Mouse (Mus musculus): ENCODE measurements around the gene Frmd4b. TPM values are rescaled to one million over a fixed set of nuclear protein-coding genes. Genes with fewer than 3 reads are reported as not detected.
"Not testable (repeated sequence)": the region's sequence is repeated elsewhere in the genome, so short reads cannot be mapped to it uniquely, and the experiment has no call there.

The Frmd4b gene
- total RNA-seq, 2 experiments from 2014 or later, result 5.8 to 9.8 TPM

DNA sequence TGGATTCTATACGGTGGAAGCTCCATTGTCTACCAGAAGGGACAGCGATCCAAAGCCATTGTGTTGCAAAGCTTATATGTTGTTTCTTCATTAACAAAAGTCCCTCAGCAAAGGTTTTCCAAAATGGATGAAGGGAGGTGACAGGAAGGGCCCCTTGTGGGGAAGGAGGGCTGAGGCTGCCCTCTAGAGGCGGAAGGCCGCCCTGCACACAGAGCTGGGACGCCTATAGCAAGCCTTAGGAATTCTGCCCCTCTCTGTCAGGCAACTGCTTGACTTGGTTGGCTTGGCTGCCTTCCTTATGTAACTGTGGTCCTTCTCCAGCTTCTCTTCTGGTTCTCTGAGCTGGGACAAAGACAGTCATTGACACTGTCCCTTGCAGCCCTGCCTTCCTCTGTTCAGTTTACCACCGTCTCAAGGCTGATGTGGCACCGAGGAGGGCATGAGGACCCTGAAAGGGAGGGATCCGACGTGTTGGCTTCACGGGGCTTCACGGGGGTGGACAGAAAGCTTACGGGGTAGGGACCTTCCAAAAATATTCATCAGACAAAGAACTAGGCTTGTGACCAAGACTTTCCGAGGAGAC lies 200.3 kb downstream of the Frmd4b start:
- peak; percentile 53 for DNase-seq

- not testable (repeated sequence) for DNase-seq
These were observed 201.8 kb downstream of the Frmd4b start for GRCm38 (mm10) chr6:97415578-97415977.

- DNase-seq, result no peak
These were observed 203.9 kb downstream of the Frmd4b start for GRCm38 (mm10) chr6:97413453-97413852.

DNA sequence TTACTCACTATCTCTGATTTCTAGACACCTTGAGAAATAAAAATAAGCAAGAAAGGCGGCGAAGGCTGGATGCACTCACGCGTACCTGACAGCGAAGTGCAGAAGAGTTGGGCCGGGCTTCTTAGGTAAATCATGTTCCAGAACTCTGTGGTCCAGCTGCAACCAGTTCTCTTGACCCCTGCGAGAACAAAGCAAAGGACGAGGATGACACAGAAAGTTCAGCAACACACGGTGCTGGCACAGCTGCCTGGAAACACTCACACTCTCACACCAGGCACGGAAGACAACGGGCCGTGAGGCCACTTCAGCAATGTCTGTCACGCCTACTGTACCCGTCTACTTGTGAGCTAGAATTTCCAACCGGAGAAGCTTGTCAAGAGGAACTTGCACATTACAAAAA lies 204.9 kb downstream of the Frmd4b start:
- no peak for DNase-seq

- no peak for DNase-seq
These were observed 206.0 kb downstream of the Frmd4b start for GRCm38 (mm10) chr6:97411327-97411726.

- DNase-seq, result no peak
These were observed 207.7 kb downstream of the Frmd4b start for GRCm38 (mm10) chr6:97409467-97410239.

GRCm38 (mm10) chr6:97407914-97408313 lies 209.4 kb downstream of the Frmd4b start:
- DNase-seq, result no peak

DNA sequence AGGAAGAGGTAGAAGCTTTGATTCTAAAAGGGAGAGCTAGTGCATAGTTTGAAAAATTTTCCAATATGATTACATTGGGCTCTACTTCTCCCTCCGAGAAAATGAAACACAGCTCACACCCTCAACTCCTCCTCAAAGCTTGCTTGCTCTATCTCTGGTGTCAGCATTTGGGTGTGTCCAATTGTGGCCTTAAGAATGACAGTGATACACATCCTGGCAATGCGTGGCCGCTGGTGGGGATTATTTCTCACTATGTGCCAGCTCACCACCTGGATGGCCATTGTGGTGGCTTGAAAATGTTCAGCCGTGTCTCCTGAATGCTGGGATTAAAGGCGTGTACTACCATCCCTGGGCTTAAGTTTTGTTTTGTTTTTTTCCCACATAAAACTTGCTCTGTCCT lies 209.9 kb downstream of the Frmd4b start:
- no peak for DNase-seq

DNA sequence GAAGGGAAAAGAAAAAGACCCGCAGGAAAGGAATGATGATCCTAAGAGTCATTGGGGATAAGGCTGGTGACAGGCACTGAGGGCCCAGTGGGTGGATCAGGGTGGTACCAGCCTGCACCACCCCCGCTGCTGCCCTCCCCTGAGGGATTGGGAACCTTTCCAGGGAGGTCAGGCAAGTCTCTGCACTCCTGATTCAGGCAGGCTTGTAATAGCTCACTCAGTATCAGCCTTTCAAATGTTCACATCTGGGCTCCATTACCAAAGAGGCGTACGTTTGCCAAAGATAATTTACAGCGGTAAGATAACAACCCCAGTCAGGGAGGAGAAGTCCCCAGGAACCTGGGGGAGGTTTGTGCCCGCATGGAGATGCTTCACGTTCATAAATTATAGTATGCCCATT lies 212.0 kb downstream of the Frmd4b start:
- DNase-seq, result no peak

DNA sequence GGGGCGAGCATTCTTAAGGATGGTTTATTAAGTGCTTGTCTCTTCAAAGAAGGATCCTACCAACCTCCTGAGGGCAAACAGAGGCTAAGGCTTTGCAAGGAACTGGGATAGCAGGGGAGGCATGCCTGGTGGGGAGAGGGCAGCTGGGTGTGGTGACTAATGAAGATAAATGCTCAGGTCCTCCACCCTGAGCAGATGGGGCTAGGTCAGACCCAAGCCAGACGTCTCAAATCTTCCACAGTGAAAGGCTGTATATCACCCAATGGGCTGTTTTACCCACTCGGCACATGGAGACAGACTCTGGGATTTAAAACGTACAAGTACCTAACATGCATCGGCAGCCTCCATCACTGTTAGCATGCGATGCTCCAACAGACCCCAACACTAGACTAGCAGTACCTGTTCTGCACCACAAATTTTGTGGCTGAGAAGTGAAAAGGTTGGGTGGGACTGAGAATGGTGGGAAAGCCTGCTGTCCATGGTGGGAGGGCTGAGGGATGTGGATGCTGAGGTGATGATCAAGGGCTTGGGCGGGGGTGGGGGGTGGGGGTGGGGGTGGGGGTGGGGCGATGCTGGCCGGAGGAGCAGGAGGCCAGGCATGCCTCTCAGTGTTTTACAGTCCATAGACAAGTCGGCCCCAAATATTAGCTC lies 214.4 kb downstream of the Frmd4b start:
- no peak for DNase-seq

GRCm38 (mm10) chr6:97400446-97400845 lies 216.9 kb downstream of the Frmd4b start:
- peak; percentile 46 for DNase-seq

DNA sequence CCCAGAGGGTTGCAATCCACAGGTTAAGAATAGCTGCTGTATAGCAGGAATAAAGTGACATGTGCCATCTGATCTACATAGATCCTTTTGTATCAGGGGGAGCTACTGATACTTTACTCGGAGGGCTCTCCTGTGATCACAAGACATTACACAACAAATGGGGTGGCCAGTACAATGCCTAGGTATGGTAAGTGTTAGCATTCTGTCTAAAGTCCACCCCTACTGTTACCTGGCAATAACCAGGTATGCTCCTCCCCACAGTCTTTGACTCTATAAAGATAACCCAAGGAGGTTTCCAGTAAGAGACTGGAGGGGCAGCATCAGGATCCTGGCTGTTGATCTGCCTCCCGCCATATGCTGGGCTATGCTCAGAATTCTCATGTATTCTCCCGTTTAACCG lies 219.4 kb downstream of the Frmd4b start:
- DNase-seq, result no peak

GRCm38 (mm10) chr6:97396957-97397354 lies 220.4 kb downstream of the Frmd4b start:
- no peak for DNase-seq

- DNase-seq, result no peak
These were observed 220.9 kb downstream of the Frmd4b start for GRCm38 (mm10) chr6:97396351-97396956.

DNA sequence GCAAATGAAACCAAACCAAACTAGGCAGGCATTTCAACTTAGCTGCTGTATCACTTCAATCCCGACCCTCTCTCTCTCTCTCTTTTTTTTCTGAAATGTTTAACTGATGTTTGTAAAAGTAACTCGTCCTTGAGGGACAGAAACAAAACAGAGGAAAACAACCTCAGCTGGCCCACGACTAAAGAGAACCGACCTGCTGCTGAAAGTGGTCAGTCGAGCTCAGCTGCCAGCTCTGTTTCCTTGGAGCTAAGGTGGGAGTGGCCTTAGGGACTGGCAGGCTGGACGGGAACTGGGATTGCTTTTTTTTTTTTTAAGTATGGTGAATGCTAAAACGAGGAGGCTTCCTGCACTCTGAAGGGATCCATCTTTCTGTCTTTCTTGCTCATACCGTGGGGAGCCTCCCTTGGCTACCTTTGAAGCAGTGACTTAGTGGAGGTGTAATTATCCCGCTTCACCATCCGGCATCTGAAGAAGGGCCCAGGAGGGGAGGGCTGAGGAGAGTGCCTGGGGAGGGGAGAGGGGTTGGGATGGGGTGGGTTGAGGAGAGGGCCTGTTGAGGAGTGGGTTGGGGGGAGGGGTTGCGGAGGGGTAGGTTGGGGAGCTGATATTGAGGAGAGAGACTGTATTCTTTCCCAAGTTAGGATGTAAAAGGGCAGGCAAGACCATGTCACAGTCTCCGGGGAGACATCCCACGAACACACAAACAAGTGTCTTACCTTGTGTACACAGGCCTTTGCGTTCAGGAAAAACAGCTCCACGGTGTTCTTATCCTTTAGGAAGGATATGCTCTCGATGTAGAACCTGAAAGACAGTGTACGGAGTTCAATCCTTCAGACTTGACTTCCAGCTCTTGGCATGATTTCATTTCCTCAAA lies 221.6 kb downstream of the Frmd4b start:
- no peak for DNase-seq

DNA sequence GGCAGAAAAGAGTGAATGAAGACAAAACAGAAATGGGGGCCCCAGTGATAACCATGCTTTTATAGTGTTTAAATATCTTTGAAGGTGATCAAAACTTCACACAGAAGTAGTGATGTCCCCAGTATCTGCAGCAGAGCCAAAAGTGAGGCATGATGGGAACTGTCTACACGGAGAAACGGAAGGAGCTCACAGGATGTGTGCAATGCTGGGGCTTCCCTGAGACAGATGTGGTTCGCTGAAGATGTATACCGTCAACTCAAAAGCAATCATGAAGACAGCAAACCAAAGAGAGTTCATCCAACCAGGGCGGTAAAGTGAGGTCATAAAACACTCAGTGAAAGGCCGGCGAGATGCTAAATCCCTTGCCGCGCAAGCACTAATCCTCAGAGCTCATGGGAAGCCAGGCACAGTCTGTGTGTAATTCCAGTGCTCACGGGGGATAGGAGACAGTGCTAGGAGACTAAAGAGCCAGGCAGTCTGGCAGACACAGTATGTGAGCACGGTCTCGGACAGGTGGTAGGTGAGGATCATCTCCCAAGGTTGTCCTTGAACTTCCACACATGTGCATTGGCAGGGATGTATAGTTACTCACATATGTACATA lies 222.8 kb downstream of the Frmd4b start:
- DNase-seq, result no peak

GRCm38 (mm10) chr6:97392912-97393311 lies 224.4 kb downstream of the Frmd4b start:
- DNase-seq, result no peak

DNA sequence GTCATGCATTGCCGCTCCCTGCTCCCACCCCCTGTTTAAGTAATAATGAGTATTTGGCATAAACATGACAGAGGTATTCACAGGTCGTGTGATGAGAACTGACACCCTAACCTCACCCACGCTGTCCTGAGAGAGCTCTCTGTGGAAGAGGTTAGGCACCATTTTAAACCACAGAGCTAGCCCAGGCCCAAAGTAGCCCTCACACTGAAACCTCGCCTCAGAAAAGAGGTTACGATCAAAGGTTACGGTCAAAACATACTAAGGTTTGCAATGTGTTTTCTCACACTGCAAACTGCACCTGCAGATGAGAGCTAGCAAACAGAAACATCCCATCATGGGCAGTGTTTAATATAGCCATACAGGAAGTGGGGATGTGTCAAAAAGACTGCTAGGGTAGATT lies 230.0 kb downstream of the Frmd4b start:
- no peak for DNase-seq

GRCm38 (mm10) chr6:97384918-97385317 lies 232.4 kb downstream of the Frmd4b start:
- DNase-seq, result no peak

- no peak for DNase-seq
These were observed 236.1 kb downstream of the Frmd4b start for GRCm38 (mm10) chr6:97381275-97381674.

GRCm38 (mm10) chr6:97370947-97371346 lies 246.4 kb downstream of the Frmd4b start:
- no peak for DNase-seq

DNA sequence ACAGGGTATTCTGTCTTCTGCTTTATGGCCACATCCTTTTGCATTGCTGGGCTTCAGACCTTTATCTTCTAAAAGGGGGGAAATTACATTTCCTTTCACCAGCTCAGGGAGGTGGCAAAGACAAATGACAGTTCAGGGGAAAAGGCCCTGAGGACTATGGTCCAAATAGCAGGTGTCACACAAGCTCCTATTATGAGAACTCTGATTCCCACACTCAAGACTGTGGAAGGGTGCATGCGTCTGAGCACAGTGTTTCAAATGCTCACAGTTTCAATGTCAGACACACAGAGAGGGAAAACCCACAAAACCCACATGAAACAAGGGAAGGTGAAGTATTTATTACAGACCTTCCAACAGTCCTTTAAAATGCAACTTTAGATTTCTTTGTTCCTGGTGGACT lies 246.9 kb downstream of the Frmd4b start:
- DNase-seq, result no peak
